Mouse (Mus musculus) spleen, adult 2 months (tissue): ENCODE data around the gene Zmynd12.

Source experiments
- CTCF ChIP-seq: fragments of 200-500 bp; IDR thresholded peaks from 2 replicates; pipeline ENCODE4 v1.5.1; 2011; ENCODE audit warnings: mild to moderate bottlenecking, inconsistent platforms; ENCODE audit not compliant: insufficient read depth, insufficient read length, insufficient replicate concordance; ENCODE audit errors: extremely low read depth
- POLR2A ChIP-seq: fragments of 200-500 bp; IDR thresholded peaks from 2 replicates; pipeline ENCODE4 v1.6.1; 2011; ENCODE audit warnings: low read depth, low read length, inconsistent platforms

DNA sequence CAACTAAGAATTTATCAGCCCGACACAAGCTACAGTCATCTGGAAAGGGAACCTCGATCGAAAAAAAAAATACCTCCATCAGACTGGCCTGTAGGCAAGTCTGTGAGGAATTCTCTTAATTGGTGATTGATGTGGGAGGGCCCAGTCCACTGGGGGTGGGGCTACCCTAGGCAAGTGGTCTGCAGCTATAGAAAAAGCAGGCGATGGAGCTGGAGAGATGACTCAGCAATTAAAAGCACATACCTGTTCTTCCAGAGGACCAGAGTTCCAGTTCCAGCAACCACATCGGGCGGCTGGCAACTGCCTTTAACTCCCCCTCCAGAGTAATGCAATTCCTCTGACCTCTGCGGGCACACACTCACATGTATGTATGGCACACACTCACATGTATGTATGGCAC, 62.3 kb downstream of the Zmynd12 start:
- TF ChIP-seq CTCF: no peak
- TF ChIP-seq POLR2A: no peak
